Mouse (Mus musculus) retina, adult 2 months (tissue): ENCODE measurements around the gene Map2k5.

Experiments
- DNase-seq: peaks from one replicate; pipeline ENCODE4 v3.0.0-alpha.2; 2012; ENCODE audit warnings: low read depth, low spot score

The Map2k5 gene

DNA sequence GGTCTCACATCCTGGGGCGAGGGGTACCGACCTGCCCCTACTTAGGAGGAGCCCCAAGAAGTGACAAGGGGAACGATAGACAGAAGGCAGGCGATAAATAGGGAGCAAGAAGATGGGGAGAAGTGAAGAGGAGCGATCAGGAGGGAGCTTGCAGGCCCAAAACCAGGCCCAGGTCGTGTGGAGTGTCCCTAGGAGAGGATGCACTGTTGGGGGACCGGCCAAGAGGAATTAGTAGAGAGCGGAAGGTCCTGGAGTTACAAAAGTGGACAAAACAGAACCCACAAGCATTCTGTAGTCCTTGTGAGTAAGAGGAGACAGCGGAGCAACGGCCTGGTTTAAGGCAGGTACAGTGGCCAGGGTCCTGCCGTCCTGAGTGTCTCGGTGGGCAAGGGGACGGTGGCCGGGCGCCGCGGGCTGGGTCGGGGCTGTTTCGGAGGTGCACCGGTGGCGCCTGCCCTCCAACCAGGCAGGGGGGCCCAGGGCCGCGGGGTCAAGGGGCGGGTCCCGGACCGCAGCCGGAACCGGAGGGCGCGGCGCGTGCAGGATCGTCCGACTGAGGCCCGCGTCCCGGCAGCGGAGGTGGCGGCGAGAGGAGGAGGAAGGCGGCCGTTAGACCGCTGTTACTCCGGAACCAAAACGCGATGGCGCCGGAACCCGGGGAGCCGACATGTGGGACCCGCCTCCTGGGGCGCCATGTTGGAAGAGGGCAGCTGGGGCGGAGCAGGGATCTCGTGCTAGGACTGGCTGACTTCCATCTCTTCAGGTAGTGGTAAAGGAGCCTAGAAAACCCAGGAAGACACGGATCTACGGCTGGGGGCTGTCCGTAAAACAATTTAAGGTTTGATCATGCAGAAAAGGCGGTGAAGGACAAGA lies at the start of gene Map2k5:
Gene Map2k5 (minus strand): TSS at position 633 of the 873 bp plus-strand sequence.
- DNase-seq: peak; percentile 80

DNA sequence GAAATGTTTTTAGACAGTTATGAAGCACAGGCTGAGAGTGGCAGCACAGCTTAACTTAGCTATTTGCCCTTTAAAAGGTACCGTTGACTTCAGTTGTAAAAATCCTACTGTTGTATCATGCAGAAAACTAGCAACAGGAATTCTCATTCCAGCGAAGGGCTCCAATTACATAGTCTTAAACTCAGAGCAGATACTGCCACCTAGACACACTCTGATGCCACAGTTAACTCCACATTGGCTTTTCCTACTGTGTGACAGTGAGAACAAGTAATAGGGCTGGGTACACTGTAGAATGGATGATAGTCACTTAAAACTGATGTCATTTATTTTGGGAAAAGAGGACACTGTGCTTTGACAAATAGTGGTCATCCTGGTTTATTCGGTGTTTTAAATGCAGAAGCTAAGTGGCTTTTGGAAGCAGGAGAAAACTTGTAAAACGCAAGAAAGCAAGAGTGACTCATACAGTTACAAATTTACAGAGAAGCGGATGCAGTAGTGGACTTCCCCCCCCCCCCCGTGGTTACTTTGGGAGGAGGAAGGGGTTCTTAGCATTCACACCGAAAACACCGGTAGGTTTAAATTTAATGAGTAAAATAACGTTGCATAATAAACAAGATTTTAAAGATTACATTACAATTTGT lies 43.5 kb upstream of the Map2k5 start:
- DNase-seq: no peak

DNA sequence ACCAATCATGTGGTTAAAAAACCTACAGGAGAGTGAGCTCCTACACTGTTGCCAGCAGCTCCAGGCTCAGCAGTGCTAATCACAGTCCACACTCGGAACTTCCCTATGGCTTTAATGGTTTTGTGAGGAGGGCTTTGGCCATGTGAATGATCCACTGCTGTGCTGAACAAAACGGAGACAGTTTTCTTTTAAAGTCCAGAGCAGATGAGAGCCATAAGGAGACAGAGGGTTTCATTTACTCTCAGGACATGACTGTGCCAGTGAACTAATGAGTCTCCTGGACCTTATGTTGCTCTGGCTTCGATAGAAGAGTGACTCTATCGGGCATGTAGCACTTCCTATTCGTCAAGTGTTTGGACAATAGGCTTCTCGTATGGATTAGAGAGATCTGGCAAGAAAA lies 42.7 kb upstream of the Map2k5 start:
- no peak for DNase-seq

DNA sequence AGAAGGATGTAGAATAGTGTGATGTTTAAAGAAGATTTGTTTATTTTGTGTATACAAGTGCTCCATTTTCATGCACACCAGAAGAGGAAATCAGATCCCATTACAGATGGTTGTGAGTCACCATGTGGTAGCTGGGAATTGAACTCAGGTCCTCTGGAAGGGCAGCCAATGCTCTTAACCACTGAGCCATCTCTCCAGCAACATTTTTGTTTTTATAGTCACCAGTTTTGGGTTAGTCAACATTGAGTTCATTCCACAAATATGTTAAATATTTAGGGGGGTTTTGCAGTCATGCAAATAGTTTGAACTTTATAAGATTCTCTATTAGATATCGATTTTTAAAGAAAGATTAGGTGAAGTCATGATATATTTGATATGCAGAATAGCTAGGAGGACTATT lies 22.5 kb upstream of the Map2k5 start:
- DNase-seq: no peak

DNA sequence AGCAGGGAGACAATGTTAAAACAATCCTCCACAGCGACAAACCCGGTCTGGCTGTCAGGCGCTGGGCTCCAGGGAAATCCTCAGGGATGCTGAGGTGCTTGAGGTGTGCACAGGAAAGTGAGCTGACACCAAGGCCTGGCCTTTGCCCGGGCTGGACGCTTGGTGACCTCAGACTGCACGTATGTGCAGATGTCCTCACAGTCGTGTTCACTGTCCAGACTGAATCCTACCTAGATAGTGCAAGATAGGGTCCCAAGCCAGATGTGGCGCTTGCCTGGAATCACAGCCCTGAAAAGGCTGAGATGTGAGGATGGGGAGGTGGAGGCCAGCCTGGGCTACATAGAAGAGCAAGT lies 21.7 kb upstream of the Map2k5 start:
- DNase-seq: no peak

DNA sequence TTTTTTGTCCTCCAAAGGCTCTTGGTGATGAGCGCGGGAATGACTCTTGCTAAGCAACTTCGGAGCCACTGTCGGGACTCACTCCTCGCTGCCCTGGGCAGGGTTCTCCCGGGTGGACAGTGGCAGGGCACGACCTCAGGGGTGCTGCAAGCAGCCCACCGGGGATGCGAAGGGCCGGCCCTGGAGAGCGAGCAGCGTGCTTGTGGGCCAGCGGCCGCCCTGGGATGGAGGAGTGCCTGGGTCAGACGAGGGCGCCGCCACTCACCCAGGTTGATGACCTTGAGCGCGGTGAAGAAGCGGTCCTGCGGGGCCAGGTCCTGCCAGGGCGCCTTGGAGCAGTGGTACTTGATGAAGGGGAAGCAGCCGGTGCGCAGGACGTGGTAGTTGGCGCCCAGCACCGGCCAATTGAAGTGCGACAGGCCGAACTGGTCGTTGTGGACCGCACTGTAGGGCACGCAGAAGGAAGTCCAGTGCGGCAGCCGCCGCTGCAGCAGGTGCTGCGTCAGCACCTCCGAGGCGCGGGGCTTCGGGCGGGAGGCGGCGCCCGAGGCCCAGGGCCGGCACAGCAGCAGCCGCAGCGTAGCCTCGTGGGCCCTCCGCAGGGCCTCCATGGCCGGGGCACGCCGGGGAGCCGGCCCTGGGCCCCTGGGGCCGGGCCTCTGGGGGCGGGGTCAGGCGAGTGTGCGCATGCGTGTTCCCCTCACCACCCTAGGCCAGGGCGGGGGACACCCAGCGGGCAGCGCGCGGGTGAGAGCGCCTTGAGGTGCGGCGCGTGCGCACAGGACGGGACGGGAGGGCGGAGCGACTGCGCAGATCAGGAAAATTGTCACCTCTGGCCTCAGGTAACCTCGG lies 21.1 kb upstream of the Map2k5 start, which contains the start of gene 2300009A05Rik:
Gene 2300009A05Rik (minus strand): TSS at position 636 of the 852 bp plus-strand sequence.
- DNase-seq: peak; percentile 92

DNA sequence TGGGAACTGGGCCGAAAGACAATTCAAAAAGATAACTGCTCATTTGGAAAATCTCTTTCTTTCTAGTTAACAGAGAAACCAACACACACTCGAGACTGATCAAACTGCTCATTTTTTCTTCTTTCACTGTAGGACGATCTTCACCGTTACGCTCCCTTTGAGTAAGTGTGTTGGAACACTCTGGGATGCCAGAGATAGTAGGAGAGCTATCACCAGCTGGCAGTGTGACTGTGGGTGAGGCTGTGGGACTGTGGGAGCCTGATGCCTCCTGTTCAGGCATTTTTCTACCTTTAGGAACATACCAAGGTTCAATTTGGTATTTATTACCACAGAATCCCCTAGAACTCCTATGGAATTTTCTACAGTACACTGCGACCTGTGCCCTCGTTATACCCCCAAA lies 17.9 kb upstream of the Map2k5 start:
- DNase-seq: no peak

DNA sequence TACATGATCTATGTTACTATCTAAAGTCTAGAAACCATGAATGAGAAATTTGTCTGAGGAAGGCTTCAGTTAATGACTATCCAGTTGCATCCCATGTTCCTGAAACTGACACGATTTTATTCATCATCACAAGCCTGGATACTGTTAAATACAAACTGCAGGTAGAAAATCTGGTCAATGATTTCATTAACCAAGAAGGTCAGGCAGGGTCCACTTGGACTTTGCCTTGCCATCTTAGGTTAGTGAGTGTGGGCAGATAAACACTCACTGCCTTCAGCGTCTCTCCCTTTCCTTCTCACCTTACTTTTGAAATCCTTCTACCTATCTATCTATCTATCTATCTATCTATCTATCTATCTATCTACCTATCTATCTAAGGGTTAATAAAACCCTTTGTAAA lies 13.6 kb upstream of the Map2k5 start:
- DNase-seq: no peak

DNA sequence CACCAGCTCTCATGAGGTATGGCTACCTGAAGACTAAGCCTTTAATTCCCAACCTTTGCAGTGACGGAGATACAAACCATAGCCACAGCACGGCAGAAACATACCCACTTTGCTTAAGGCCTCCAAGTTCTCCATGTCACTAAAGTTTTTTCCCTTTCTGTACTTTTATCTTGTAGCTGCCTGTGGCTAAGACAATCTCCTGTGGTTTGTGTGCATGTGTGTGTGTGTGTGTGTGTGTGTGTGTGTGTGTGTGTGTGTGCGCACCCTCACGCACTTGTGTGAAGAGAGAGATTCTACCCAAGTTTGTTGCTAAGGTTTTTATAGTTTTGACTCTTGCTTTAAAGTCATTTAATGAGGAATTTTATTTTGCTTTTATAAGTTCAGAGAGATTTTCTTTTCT lies 5.1 kb upstream of the Map2k5 start:
- no peak for DNase-seq

DNA sequence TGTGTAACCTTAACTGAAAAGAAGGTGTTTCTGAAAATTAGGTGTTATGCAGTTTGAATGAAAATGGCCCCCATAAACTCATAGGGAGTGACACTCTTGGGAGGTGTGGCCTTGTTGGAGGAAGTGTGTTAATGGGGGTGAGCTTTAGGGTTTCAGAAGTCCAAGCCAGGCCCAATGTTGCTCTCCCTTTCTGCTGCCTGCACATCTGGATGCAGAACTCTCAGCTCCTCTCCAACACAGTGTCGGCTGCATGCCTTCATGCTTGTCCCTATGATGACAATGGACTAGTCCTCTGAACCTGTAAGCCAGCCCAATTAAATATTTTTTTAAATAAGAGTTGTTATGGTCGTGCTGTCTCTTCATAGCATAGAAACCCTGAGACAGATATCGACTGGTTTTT lies 2.6 kb upstream of the Map2k5 start:
- no peak for DNase-seq

DNA sequence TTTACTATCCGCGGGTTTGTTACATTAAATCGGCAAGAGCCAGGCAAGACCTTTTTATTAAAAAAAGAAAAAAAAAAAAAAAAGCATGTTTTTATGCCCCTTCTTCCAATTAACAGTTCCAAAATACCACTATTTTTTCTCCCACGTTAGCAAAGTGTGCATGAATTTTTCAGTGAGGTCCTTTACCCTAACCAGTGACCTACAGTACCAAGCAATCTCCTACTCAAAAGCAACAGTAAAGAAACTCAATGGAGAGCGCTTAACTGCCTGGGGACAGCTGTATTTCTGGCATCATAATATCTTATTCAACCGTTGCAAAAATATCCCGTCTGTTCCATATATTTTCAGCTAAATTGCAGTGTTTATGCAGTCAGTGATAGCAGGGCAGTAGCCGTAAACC lies 472 bp upstream of the Map2k5 start:
- DNase-seq: no peak

DNA sequence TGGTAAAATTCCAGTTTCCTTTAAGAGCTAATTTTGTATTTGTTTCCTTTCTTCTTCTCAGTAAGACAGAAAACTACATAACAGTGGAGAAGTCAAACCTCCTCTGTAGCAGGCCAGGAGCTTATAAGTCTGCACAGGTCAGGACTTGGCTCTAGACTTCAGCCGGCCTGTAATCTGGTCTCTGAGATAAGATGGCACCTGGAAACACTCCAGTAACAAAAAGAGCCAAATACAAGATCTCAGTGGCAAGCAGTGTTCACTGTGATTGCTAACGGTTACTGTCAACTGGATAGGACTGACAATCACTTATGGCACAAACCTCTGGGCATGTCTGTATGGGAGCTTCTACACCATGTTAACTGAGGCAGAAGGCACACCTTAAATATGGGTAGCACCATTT lies 4.4 kb downstream of the Map2k5 start:
- DNase-seq: no peak

DNA sequence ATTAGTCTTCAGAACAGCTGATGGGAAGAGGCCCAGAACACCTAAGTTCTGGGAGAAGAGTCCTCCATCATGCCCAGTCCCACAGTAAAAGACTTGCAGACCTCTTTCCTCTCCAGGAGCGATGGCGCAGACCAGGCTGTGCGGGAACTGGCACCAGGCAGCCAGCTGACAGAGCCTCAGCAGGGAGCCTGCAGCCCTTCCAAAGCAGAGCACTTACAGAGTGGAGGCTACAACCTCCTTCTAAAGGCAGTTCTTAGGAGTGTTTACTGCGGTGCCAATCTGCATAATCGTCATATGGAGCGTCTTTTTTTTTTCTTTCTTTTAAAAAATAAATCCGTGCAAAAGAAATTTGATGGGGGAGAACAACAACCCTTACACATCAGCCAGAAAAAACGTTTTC lies 5.2 kb downstream of the Map2k5 start:
- DNase-seq: no peak

DNA sequence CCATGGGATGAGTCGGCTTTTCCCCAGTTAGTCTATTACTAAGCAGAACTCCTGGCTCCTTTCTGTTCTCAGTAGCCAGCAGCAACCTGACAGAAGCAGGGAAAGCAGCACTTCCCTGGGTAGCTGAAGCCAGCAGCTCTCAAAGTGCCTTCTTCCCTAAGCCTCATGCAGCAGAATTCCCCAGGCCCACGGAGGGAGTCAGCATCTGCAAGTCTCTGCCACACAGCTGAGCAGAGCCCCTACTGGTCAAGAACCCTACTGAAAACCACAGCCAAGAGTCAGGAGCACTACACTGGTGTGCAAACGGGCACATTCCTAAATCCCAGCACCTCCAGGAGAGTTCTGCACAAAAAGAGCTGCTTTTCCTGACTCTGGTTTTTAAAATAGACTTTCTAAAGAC lies 17.3 kb downstream of the Map2k5 start:
- DNase-seq: no peak

DNA sequence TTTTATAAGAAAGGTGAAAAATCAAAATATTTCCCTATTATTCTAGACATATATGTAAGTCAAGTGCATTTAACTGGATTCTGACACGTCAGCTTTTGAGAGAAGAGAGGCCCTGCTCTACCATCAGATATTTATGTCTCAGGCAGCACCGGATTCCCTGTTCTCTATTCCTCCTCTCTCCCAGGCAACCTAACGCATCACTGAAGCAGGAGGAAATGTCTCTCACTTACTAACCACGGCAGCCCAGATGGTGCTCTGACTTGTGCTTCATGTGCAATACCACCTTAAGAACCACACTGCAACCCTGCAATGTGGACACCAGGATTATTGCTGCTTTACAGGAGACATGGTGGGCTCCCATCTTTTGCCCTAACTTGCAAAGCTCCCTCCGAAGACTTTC lies 18.7 kb downstream of the Map2k5 start:
- DNase-seq: no peak

DNA sequence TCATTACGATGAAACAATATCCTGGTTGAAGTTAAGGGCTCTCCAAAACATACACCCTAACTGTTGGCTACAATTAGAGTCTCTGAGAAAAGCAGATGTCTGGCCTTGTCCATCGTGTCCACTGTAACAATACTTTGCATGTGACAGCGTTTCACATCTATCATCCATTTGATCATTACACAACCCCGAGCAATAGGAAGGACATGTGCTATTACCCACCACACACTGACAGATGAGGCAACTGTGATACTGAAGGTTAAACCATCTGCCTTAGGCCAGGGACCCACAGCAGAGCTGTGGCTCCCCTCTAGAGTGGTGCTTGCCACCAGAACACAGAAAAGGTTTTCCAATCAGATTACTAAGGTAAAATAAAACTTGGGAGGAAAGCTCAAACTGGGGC lies 21.0 kb downstream of the Map2k5 start:
- no peak for DNase-seq

DNA sequence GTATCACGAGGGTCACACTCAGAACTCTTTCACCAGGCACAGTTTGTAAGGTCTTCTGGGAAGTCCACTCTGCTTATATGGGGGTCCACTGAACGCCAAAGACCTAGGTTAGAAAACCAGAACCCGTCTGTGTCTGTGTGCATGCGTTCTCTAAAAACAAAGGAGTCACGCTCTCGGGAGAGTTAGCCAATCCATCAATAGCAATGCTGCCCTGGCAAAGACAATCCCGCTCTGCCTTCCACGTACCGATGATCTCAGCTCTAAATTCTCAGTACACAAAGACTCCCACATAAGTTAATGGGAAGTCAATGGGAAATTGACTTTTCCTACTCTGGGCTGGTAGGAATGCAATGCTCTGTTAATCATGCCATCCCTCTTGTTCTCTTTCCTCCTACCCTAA lies 21.4 kb downstream of the Map2k5 start:
- DNase-seq: no peak

DNA sequence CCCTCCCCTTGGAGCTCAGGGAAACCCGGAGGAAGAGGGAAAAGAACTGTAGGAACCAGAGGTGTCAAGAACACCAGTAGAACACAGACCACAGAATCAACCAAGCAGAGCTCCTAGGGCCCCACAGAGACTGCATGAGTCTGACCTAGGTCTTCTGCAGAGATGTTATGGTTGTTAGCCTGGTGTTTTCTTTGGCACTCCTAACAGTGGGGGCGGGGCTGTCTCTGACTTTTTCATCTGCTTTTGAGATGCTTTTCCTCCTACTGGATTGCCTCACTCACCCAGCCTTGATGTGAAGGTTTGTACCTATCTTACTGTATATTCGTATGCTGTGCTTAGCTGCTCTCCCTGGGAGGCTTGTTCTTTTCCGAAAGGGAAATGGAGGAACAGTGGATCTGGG lies 23.5 kb downstream of the Map2k5 start:
- no peak for DNase-seq

DNA sequence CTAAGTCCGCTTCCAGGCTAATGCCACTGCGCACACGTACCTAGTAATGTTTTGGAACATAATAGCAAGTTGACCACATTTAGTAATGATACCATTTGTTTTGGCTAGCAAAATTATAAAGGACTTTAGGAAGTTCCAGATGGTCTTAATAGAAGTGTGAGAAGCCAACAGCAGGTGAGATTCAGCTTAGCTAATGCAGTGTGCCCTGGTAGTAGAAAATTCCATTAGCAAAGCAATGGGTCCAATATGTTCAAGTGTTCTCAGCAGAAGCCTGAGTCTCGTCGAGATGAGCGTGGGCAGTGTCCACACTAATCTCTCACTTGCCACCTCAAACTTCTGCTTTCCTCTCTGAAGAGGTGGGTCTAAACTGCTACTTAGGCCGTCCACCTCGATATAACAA lies 27.7 kb downstream of the Map2k5 start:
- DNase-seq: no peak

DNA sequence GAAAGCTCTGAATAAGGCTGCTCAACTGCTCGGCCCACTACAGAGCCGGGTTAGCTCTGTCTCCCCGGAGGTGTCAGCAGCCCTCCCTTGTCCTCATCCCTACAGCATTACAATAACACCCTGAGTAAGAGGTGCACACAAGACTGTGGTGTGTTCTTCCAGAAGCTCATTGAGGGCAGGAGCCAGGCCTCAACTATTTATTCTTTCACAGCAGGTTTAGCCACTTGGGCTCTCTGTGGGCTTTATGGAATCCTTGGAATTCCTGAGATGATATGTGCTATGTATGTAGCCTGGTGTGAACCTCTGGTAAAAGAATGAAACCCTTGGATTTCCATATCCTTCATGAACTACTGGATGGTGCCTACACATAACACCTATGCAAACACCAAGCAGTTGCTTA lies 28.5 kb downstream of the Map2k5 start:
- no peak for DNase-seq

DNA sequence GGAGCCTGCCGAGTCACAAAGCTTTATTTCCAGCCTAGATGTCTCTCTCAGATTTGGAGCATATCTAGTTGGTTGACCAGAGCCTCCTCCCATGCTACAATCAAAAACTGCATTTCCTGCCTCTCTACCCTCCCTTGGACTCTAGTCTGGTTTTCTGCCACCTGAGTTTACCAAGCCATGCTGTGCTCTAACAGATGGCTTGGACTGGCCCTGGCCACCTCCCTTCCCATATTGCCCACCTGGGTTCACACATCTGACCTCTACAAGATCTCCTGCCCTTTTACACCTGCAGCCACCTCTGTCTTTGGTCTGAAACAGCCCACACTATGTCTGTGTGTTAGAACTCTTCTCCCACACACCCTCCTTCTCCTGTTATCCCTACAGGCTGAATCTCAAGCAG lies 29.6 kb downstream of the Map2k5 start:
- DNase-seq: no peak

DNA sequence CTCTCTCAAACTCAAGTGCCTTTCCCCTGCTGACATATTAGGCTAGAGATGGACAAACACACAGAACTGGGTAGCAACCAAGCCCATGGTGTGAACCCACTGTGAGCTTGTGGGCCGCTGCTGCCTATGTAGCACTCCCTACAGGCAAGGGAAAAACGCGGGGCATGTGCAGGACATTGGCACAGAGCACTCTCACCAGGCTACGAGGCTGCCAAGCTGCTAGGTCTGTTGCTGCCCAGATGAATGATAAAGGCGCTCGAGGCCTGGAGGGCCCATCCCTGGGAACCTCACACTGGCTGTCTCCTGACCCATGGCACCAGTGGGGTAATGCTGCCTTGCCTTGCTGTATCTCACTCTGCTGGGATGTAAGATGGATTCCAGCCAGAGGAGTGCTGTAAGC lies 31.7 kb downstream of the Map2k5 start:
- no peak for DNase-seq
